Mouse (Mus musculus) bone marrow macrophage, adult 2 months (primary cell): ENCODE results near the gene Nop9.

ENCODE experiments used
- CTCF ChIP-seq: IDR thresholded peaks from 2 replicates; pipeline ENCODE4 v1.5.1; 2012; ENCODE audit warnings: low read depth, mild to moderate bottlenecking, low read length, moderate library complexity
- POLR2A ChIP-seq: IDR thresholded peaks from 2 replicates; pipeline ENCODE4 v1.6.1; 2012; ENCODE audit warnings: mild to moderate bottlenecking, low read depth, low read length, borderline replicate concordance

- TF ChIP-seq POLR2A (no peak), CTCF (no peak)
Measured at GRCm38 (mm10) chr14:55787731-55788130, 42.2 kb downstream of the Nop9 start.
